Mouse (Mus musculus) CH12.LX (cell line): ENCODE results near the gene Asic2. TPM values are rescaled to one million over a fixed set of nuclear protein-coding genes. Genes with fewer than 3 reads are reported as not detected.
A peak's percentile ranks its signal among the peaks of the same experiment; 100 is the strongest.

Source experiments
- DNase-seq: peaks from one replicate; pipeline ENCODE4 v3.0.0-alpha.2; 2013; ENCODE audit errors: extremely low read depth
- H3K27ac ChIP-seq: 2 replicates; pipeline ENCODE4 v1.5.1; 2012; ENCODE audit warnings: low read depth, mild to moderate bottlenecking, control low read depth, moderate library complexity; ENCODE audit not compliant: insufficient read depth
- H3K27me3 ChIP-seq: replicated peaks from 2 replicates; pipeline ENCODE3; 2012; ENCODE audit warnings: inconsistent platforms
- H3K36me3 ChIP-seq, 2 experiments: replicated peaks in 1 of 2; 2 replicates each; pipeline versions ENCODE3 to v1.6.1; 2012; ENCODE audit warnings: inconsistent platforms in 1 of 2, low read length in 1 of 2, mild to moderate bottlenecking in 1 of 2, mixed read lengths in 1 of 2, moderate library complexity in 1 of 2; ENCODE audit not compliant: control insufficient read depth in 1 of 2, insufficient read depth in 1 of 2
- H3K4me1 ChIP-seq, 2 experiments: 2 replicates each; pipeline ENCODE4 v1.6.1; 2012; ENCODE audit warnings: inconsistent platforms in 1 of 2, moderate library complexity in 1 of 2; ENCODE audit not compliant: insufficient read depth in 2 of 2, control insufficient read depth in 1 of 2
- H3K4me2 ChIP-seq: 2 replicates; pipeline ENCODE4 v1.6.1; 2012; ENCODE audit warnings: low read depth, mild to moderate bottlenecking, control low read depth; ENCODE audit not compliant: poor library complexity, insufficient read depth, severe bottlenecking
- H3K4me3 ChIP-seq, 3 experiments: fragments of 150-350 bp in 1 of 3; sonication (generic) in 1 of 3; replicated peaks in 1 of 3; 2 replicates each; pipeline versions ENCODE3 to v1.5.1; 2011 to 2012; ENCODE audit warnings: low read depth in 2 of 3, low read length in 2 of 3, mild to moderate bottlenecking in 2 of 3, moderate library complexity in 2 of 3, control low read depth in 1 of 3, improper control_type of control experiment in 1 of 3, inconsistent platforms in 1 of 3, mixed read lengths in 1 of 3; ENCODE audit not compliant: poor library complexity in 1 of 3
- H3K79me2 ChIP-seq: replicated peaks from 2 replicates; pipeline ENCODE4 v1.6.1; 2012; ENCODE audit warnings: mild to moderate bottlenecking, moderate library complexity; ENCODE audit not compliant: control insufficient read depth, poor library complexity, insufficient read depth, severe bottlenecking; ENCODE audit errors: extremely low read depth
- H3K9ac ChIP-seq: 2 replicates; pipeline ENCODE4 v1.6.1; 2012; ENCODE audit warnings: low read depth, mild to moderate bottlenecking, control low read depth, moderate library complexity; ENCODE audit not compliant: insufficient read depth
- H3K9me3 ChIP-seq: replicated peaks from 2 replicates; pipeline ENCODE3; 2012; ENCODE audit warnings: low read length, inconsistent platforms, mixed read lengths
- BHLHE40 ChIP-seq: IDR thresholded peaks from 2 replicates; pipeline ENCODE4 v1.6.1; 2011; ENCODE audit warnings: mild to moderate bottlenecking, low read depth, low read length, improper control_type of control experiment
- CTCF ChIP-seq, 2 experiments: IDR thresholded peaks in 1 of 2; conservative IDR thresholded peaks in 1 of 2; 2 replicates each; pipeline ENCODE4 v1.5.1; 2011 to 2012; ENCODE audit warnings: low read depth in 2 of 2, low read length in 2 of 2, improper control_type of control experiment in 1 of 2, inconsistent platforms in 1 of 2, mild to moderate bottlenecking in 1 of 2, moderate library complexity in 1 of 2
- E2F4 ChIP-seq: IDR thresholded peaks from 2 replicates; pipeline ENCODE4 v1.6.1; 2011; ENCODE audit warnings: low read depth, low read length, improper control_type of control experiment; ENCODE audit not compliant: insufficient replicate concordance
- ELF1 ChIP-seq: IDR thresholded peaks from 2 replicates; pipeline ENCODE4 v1.6.1; 2014; ENCODE audit warnings: low read depth, mild to moderate bottlenecking, inconsistent platforms, low read length, improper control_type of control experiment
- EP300 ChIP-seq: IDR thresholded peaks from 2 replicates; pipeline ENCODE4 v1.6.1; 2011; ENCODE audit warnings: low read length, improper control_type of control experiment
- IRF4 ChIP-seq: IDR thresholded peaks from 2 replicates; pipeline ENCODE4 v1.6.1; 2014; ENCODE audit warnings: low read depth, mild to moderate bottlenecking, inconsistent platforms, low read length, improper control_type of control experiment
- JUN ChIP-seq: IDR thresholded peaks from 2 replicates; pipeline ENCODE4 v1.6.1; 2011; ENCODE audit warnings: low read depth, mild to moderate bottlenecking, low read length, improper control_type of control experiment, moderate library complexity; ENCODE audit not compliant: insufficient read depth
- MAFK ChIP-seq: IDR thresholded peaks from 2 replicates; pipeline ENCODE4 v1.6.1; 2011; ENCODE audit warnings: low read length, improper control_type of control experiment; ENCODE audit not compliant: insufficient replicate concordance
- MAX ChIP-seq: IDR thresholded peaks from 2 replicates; pipeline ENCODE4 v1.6.1; 2011; ENCODE audit warnings: low read length, improper control_type of control experiment
- MYC ChIP-seq: IDR thresholded peaks from 2 replicates; pipeline ENCODE4 v1.6.1; 2011; ENCODE audit warnings: low read depth, mild to moderate bottlenecking, improper control_type of control experiment, low read length
- NELFE ChIP-seq: IDR thresholded peaks from 2 replicates; pipeline ENCODE4 v1.6.1; 2011; ENCODE audit warnings: low read depth, low read length, improper control_type of control experiment
- POLR2AphosphoS2 ChIP-seq: IDR thresholded peaks from 2 replicates; pipeline ENCODE4 v1.6.1; 2011; ENCODE audit warnings: low read depth, low read length, improper control_type of control experiment
- RAD21 ChIP-seq: IDR thresholded peaks from 2 replicates; pipeline ENCODE4 v1.6.1; 2011; ENCODE audit warnings: low read depth, mild to moderate bottlenecking, low read length, improper control_type of control experiment, moderate library complexity
- SIN3A ChIP-seq: IDR thresholded peaks from 2 replicates; pipeline ENCODE4 v1.6.1; 2012; ENCODE audit warnings: low read length, improper control_type of control experiment, inconsistent platforms
- SMC3 ChIP-seq: IDR thresholded peaks from 2 replicates; pipeline ENCODE4 v1.6.1; 2011; ENCODE audit warnings: low read depth, low read length, improper control_type of control experiment
- TBP ChIP-seq: conservative IDR thresholded peaks from 2 replicates; pipeline ENCODE4 v1.6.1; 2011; ENCODE audit warnings: low read depth, low read length, improper control_type of control experiment
- TCF12 ChIP-seq: IDR thresholded peaks from 2 replicates; pipeline ENCODE4 v1.6.1; 2014; ENCODE audit warnings: low read depth, mild to moderate bottlenecking, inconsistent platforms, low read length, improper control_type of control experiment
- USF1 ChIP-seq: IDR thresholded peaks from 2 replicates; pipeline ENCODE4 v1.6.1; 2014; ENCODE audit warnings: low read depth, mild to moderate bottlenecking, inconsistent platforms, low read length, improper control_type of control experiment
- USF2 ChIP-seq: conservative IDR thresholded peaks from 2 replicates; pipeline ENCODE4 v1.6.1; 2011; ENCODE audit warnings: low read depth, low read length, improper control_type of control experiment
- ZMIZ1 ChIP-seq: IDR thresholded peaks from 2 replicates; pipeline ENCODE4 v1.6.1; 2012; ENCODE audit warnings: low read depth, mild to moderate bottlenecking, inconsistent platforms, low read length, improper control_type of control experiment
- dilution Hi-C: fragments of 300-500 bp; cut with MboI; formaldehyde crosslinking; loops from 2 replicates; pipeline ENCODE4 v1.14.3; 2020; ENCODE audit warnings: low sequenced_read_pairs; ENCODE audit not compliant: extremely low pct_unique_long_range_greater_than_20kb, extremely low pct_ligation_motif_present
- in situ Hi-C: fragments of 300-500 bp; cut with MboI; formaldehyde crosslinking; loops from 3 replicates; pipeline ENCODE4 v1.14.3; 2019; ENCODE audit warnings: low sequenced_read_pairs, low pct_ligation_motif_present, low pct_unique_long_range_greater_than_20kb, mixed read lengths
- polyA plus RNA-seq: library from polyadenylated mRNA; unstranded; fragments of >175 nt; gene quantifications from 2 replicates; pipeline ENCODE4 v1.2.1, GENCODE M21; 2012; ENCODE audit warnings: low read depth; ENCODE audit not compliant: insufficient read length
- total RNA-seq, 2 experiments: library from RNA; depleted of rRNA; stranded (reverse); fragments of 300-350 nt in 1 of 2; fragments of >200 nt in 1 of 2; gene quantifications; 2 replicates each; pipeline ENCODE4 v1.2.3; 2012 to 2014

The Asic2 gene
- total and polyA plus RNA-seq, 3 experiments = not detected

- H3K4me1 ChIP-seq = no peaks in the 10 kb centered on the region
- H3K27me3 ChIP-seq = peaks cover 83% of the 10 kb centered on the region
- dilution Hi-C loops = no loop called here
- H3K27ac ChIP-seq = no peak overlapping the region
- TF ChIP-seq IRF4 (0 out of 2 replicates have a peak, but pooled peaks have one; percentile 9), RAD21 (peak; percentile 50), MAX (no peak), SMC3 (peak; percentile 69), CTCF (conservative IDR thresholded peaks at IDR 0.05 in 1 of 2, IDR thresholded peaks at IDR 0.05 in 1 of 2; ENCODE audit: low read depth in 2 of 2, low read length in 2 of 2) (peak; percentile 86 to 97), MYC (0 out of 2 replicates have a peak, but pooled peaks have one; percentile 26), ELF1 (no peak)
- TF ChIP-seq, all 38 proteins: peak for 5
- no peaks in the 10 kb centered on the region for H3K36me3 ChIP-seq
- no peak overlapping the region for H3K4me2 ChIP-seq
- no peak overlapping the region for H3K9ac ChIP-seq
- H3K9me3 ChIP-seq = no peaks in the 10 kb centered on the region
- no peak overlapping the region for H3K4me3 ChIP-seq
- H3K79me2 ChIP-seq = no peaks in the 10 kb centered on the region
- peak; percentile 86 for DNase-seq
- in situ Hi-C loops = no loop called here
These were observed 14.9 kb upstream of the Asic2 start for GRCm38 (mm10) chr11:81983146-81983545.

GRCm38 (mm10) chr11:81982191-81982590 is 13.9 kb upstream of the Asic2 start:
- Histone ChIP-seq H3K27ac (no peak overlapping the region), H3K9me3 (no peaks in the 10 kb centered on the region), H3K4me2 (no peak overlapping the region), H3K79me2 (no peaks in the 10 kb centered on the region), H3K27me3 (peaks cover 75% of the 10 kb centered on the region), H3K4me1 (no peaks in the 10 kb centered on the region; a peak in 1 of 4 replicates), H3K36me3 (no peaks in the 10 kb centered on the region), H3K9ac (no peak overlapping the region), H3K4me3 (no peak overlapping the region)
- dilution Hi-C loops (no loop called here), in situ Hi-C loops (no loop called here)
- no peak for TF ChIP-seq IRF4
- no peak for TF ChIP-seq RAD21
- TF ChIP-seq ZMIZ1 = no peak
- TF ChIP-seq ELF1 = no peak
- no peak for TF ChIP-seq POLR2AphosphoS2
- no peak for TF ChIP-seq NELFE
- TF ChIP-seq EP300 = no peak
- no peak for TF ChIP-seq MAX
- TF ChIP-seq JUN = no peak
- no peak for TF ChIP-seq TCF12
- TF ChIP-seq MAFK = no peak
- TF ChIP-seq USF2 = no peak
- no peak for TF ChIP-seq E2F4
- no peak for TF ChIP-seq SIN3A
- no peak for TF ChIP-seq BHLHE40
- no peak for TF ChIP-seq TBP
- no peak for TF ChIP-seq USF1
- DNase-seq = no peak
